Mouse (Mus musculus) embryonic facial prominence, embryonic 12.5 days (tissue): ENCODE data around the gene Rps26. TPM values are rescaled to one million over a fixed set of nuclear protein-coding genes. Genes with fewer than 3 reads are reported as not detected.

ENCODE experiments used
- ATAC-seq: fragments of 200-750 bp; cut with Nextera tagmentation; 2 replicates; pipeline ENCODE4 v1.8.0; 2017; ENCODE audit not compliant: insufficient number of reproducible peaks, insufficient read depth, low FRiP score, low TSS enrichment
- H3K27ac ChIP-seq: fragments of 300-500 bp; sonication (generic); 2 replicates; pipeline ENCODE4 v1.5.1; 2016; ENCODE audit warnings: mild to moderate bottlenecking
- H3K27me3 ChIP-seq: fragments of 300-500 bp; sonication (generic); 2 replicates; pipeline ENCODE4 v1.6.1; 2016; ENCODE audit warnings: mild to moderate bottlenecking, moderate library complexity
- H3K36me3 ChIP-seq: fragments of 300-500 bp; sonication (generic); 2 replicates; pipeline ENCODE4 v1.6.1; 2016; ENCODE audit warnings: mild to moderate bottlenecking
- H3K4me1 ChIP-seq: fragments of 300-500 bp; sonication (generic); 2 replicates; pipeline ENCODE4 v1.6.1; 2016
- H3K4me2 ChIP-seq: fragments of 300-500 bp; sonication (generic); replicated peaks from 2 replicates; pipeline ENCODE4 v1.6.1; 2016; ENCODE audit warnings: mild to moderate bottlenecking, moderate library complexity
- H3K4me3 ChIP-seq: fragments of 300-500 bp; sonication (generic); 2 replicates; pipeline ENCODE4 v1.5.1; 2016; ENCODE audit warnings: mild to moderate bottlenecking
- H3K9ac ChIP-seq: fragments of 300-500 bp; sonication (generic); 2 replicates; pipeline ENCODE4 v1.6.1; 2016; ENCODE audit warnings: mild to moderate bottlenecking, moderate library complexity
- H3K9me3 ChIP-seq: fragments of 300-500 bp; sonication (generic); 2 replicates; pipeline ENCODE4 v1.6.1; 2016; ENCODE audit warnings: mild to moderate bottlenecking, moderate library complexity
- WGBS: fragments of 180-500 bp; shearing (Covaris S2); methylation state at CpG from one replicate; pipeline ENCODE4 v1.1.7; 2016; 5-methylcytosine and 5-hydroxymethylcytosine counted together
- microRNA-seq: library from miRNA; unstranded; fragments of <30 nt; microRNA quantifications from one replicate; pipeline ENCODE4, GENCODE M21; 2017
- polyA plus RNA-seq: library from polyadenylated mRNA; unstranded; fragments of >200 nt; fragmentation: Nextera tagmentation; extraction: Ambion mirVana; gene quantifications from 2 replicates; pipeline ENCODE4 v1.2.1, GENCODE M21; 2016

Rps26 gene
- polyA plus RNA-seq, 1 experiment from 2014 or later: 696 TPM

GRCm38 (mm10) chr10:128579731-128580130 lies 46.8 kb downstream of the Rps26 start:
- Histone ChIP-seq H3K9ac (no peak overlapping the region), H3K36me3 (peaks cover 10% of the 10 kb centered on the region; the same call in 1 of the 2 replicates), H3K4me3 (no peak overlapping the region), H3K27ac (no peak overlapping the region), H3K4me2 (no peak overlapping the region), H3K27me3 (0 out of 2 replicates have a peak, but pooled peaks cover 4% of the 10 kb centered on the region), H3K4me1 (no peaks in the 10 kb centered on the region; the same call in 1 of the 2 replicates), H3K9me3 (0 out of 2 replicates have a peak, but pooled peaks cover 3% of the 10 kb centered on the region)
- no peak for ATAC-seq
- 85% methylated on average over 4 of the region's 4 CpGs for WGBS

DNA sequence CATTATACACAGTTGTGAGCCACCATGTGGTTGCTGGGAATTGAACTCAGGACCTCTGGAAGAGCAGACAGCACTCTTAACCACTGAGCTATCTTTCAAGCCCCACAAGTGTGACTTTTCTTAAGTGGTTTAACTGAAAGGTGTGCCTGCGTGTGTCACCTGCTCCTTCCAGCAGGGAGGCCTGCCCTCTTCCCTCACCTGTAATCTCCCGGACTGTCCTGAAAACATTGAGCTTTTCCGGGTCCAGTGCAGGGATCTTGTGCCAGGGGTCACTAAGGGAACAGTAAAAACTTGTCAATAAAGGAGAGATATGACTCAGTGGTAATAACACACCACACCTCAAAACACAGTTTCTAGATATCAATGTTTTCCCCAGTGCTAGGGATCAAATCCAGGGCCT lies 47.2 kb downstream of the Rps26 start:
- H3K9ac ChIP-seq: no peak overlapping the region

GRCm38 (mm10) chr10:128578330-128578729 lies 48.2 kb downstream of the Rps26 start:
- ATAC-seq: no peak
- H3K27me3 ChIP-seq: no peaks in the 10 kb centered on the region
- no peak overlapping the region for H3K4me3 ChIP-seq
- H3K27ac ChIP-seq: no peak overlapping the region
- WGBS: 74% methylated on average over 11 of the region's 11 CpGs
- no peak overlapping the region for H3K9ac ChIP-seq
- no peak overlapping the region for H3K4me2 ChIP-seq
- 0 out of 2 replicates have a peak, but pooled peaks cover 3% of the 10 kb centered on the region for H3K9me3 ChIP-seq
- H3K36me3 ChIP-seq: peaks cover 10% of the 10 kb centered on the region; the same call in 1 of the 2 replicates
- no peaks in the 10 kb centered on the region for H3K4me1 ChIP-seq

More for the DNA sequence above, 47.2 kb downstream of the Rps26 start:
- no peaks in the 10 kb centered on the region; the same call in 1 of the 2 replicates for H3K4me1 ChIP-seq
- ATAC-seq: no peak
- H3K27me3 ChIP-seq: 0 out of 2 replicates have a peak, but pooled peaks cover 4% of the 10 kb centered on the region
- H3K4me3 ChIP-seq: no peak overlapping the region
- H3K27ac ChIP-seq: no peak overlapping the region
- H3K9me3 ChIP-seq: 0 out of 2 replicates have a peak, but pooled peaks cover 3% of the 10 kb centered on the region
- H3K4me2 ChIP-seq: no peak overlapping the region
- H3K36me3 ChIP-seq: peaks cover 10% of the 10 kb centered on the region; the same call in 1 of the 2 replicates
- WGBS: 89% methylated on average over 3 of the region's 3 CpGs

DNA sequence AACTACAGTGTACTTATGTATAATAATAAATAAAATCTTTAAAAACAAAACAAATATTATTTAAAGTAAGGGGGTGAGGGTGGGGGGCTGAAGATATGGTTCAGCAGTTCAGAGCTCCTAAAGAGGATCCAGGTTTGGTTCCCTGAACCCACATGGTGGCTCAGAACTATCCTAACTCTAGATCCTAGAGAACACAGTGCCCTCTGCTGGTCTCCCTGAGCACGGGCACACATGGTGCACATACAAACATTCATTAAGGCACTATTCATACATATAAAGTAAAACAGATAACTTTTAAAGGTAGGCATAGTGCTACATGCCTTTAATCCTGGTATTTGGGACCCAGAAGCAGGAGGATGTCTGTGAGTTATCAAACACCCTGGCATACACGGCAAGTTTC lies 51.5 kb downstream of the Rps26 start:
- Histone ChIP-seq H3K9me3 (0 out of 2 replicates have a peak, but pooled peaks cover 3% of the 10 kb centered on the region), H3K9ac (no peak overlapping the region), H3K4me1 (no peaks in the 10 kb centered on the region), H3K4me2 (no peak overlapping the region), H3K4me3 (no peak overlapping the region), H3K36me3 (0 out of 2 replicates have a peak, but pooled peaks cover 4% of the 10 kb centered on the region), H3K27me3 (no peaks in the 10 kb centered on the region), H3K27ac (no peak overlapping the region)
- ATAC-seq: no peak
- WGBS: 91% methylated on average over 2 of the region's 2 CpGs

Small RNA genes lying within 50 kb of the gene (microRNA-seq; reads per million reads assigned to microRNA genes)
- gene Mir6917: 0.73 reads per million

Other genes starting within 250 kb of the Rps26 start
- 14.8 and 15.4 TPM in 2 replicates for gene Ankrd52, start 249.6 kb downstream of the Rps26 start, polyA plus RNA-seq
- 0.33 TPM in 1 of 2 replicates, not detected in the other for gene Slc39a5, start 225.5 kb downstream of the Rps26 start, polyA plus RNA-seq
- 67.6 and 70.1 TPM in 2 replicates for gene Nabp2, start 215.3 kb downstream of the Rps26 start, polyA plus RNA-seq
- gene Rnf41, start 215.1 kb downstream of the Rps26 start, polyA plus RNA-seq: 44.5 and 50.5 TPM in 2 replicates
- gene Smarcc2, start 167.5 kb downstream of the Rps26 start, polyA plus RNA-seq: 121 and 125 TPM in 2 replicates
- 877 and 907 TPM in 2 replicates for gene Myl6, start 132.6 kb downstream of the Rps26 start, polyA plus RNA-seq
- 3.2 and 3.9 TPM in 2 replicates for gene Myl6b, start 128.1 kb downstream of the Rps26 start, polyA plus RNA-seq
- gene Esyt1, start 100.9 kb downstream of the Rps26 start, polyA plus RNA-seq: 29.2 and 30.7 TPM in 2 replicates
- gene Zc3h10, start 79.0 kb downstream of the Rps26 start, polyA plus RNA-seq: 18.8 and 19.4 TPM in 2 replicates
- 3,271 and 3,412 TPM in 2 replicates for gene Rpl41, start 77.4 kb downstream of the Rps26 start, polyA plus RNA-seq
- gene Pa2g4, start 60.8 kb downstream of the Rps26 start, polyA plus RNA-seq: 189 and 192 TPM in 2 replicates
- gene Erbb3, start 37.1 kb downstream of the Rps26 start, polyA plus RNA-seq: 20.9 TPM in 2 replicates
- 5.5 and 6.6 TPM in 2 replicates for gene Ikzf4, start 19.2 kb upstream of the Rps26 start, polyA plus RNA-seq
- gene Suox, start 47.3 kb upstream of the Rps26 start, polyA plus RNA-seq: 18.5 and 19.5 TPM in 2 replicates
- 80.0 and 85.6 TPM in 2 replicates for gene Rab5b, start 69.5 kb upstream of the Rps26 start, polyA plus RNA-seq
- gene Pmel, start 77.4 kb upstream of the Rps26 start, polyA plus RNA-seq: 26.3 and 48.0 TPM in 2 replicates
- gene Cdk2, start 78.3 kb upstream of the Rps26 start, polyA plus RNA-seq: 134 and 143 TPM in 2 replicates
- gene Dgka, start 118.1 kb upstream of the Rps26 start, polyA plus RNA-seq: 9.3 and 10.4 TPM in 2 replicates
- gene Pym1, start 121.1 kb upstream of the Rps26 start, polyA plus RNA-seq: 48.9 and 53.1 TPM in 2 replicates
- 0.42 and 0.93 TPM in 2 replicates for gene Mmp19, start 164.2 kb upstream of the Rps26 start, polyA plus RNA-seq
- 55.6 and 60.5 TPM in 2 replicates for gene Dnajc14, start 177.3 kb upstream of the Rps26 start, polyA plus RNA-seq
- gene Tmem198b, start 177.6 kb upstream of the Rps26 start, polyA plus RNA-seq: 24.8 and 25.7 TPM in 2 replicates
- gene Sarnp, start 190.6 kb upstream of the Rps26 start, polyA plus RNA-seq: 227 and 230 TPM in 2 replicates
- 31.5 and 35.5 TPM in 2 replicates for gene Ormdl2, start 194.9 kb upstream of the Rps26 start, polyA plus RNA-seq